Mouse (Mus musculus) C2C12 (cell line): ENCODE measurements around the gene Cfap44.

Source experiments
- CEBPB ChIP-seq: IDR thresholded peaks from one replicate; pipeline ENCODE4 v1.6.1; 2011; ENCODE audit warnings: low read depth, mild to moderate bottlenecking, control low read depth, moderate library complexity
- CTCF ChIP-seq: IDR thresholded peaks from one replicate; pipeline ENCODE4 v1.5.1; 2011; ENCODE audit not compliant: control insufficient read depth, insufficient read depth, insufficient read length
- MAX ChIP-seq: IDR thresholded peaks from one replicate; pipeline ENCODE4 v1.6.1; 2011; ENCODE audit warnings: mild to moderate bottlenecking, control low read depth
- MYOG ChIP-seq: IDR thresholded peaks from one replicate; pipeline ENCODE4 v1.6.1; 2011; ENCODE audit not compliant: control insufficient read depth, insufficient read length; ENCODE audit errors: extremely low read depth
- USF1 ChIP-seq: IDR thresholded peaks from one replicate; pipeline ENCODE4 v1.6.1; 2011; ENCODE audit warnings: low read depth, mild to moderate bottlenecking, control low read depth, moderate library complexity

DNA sequence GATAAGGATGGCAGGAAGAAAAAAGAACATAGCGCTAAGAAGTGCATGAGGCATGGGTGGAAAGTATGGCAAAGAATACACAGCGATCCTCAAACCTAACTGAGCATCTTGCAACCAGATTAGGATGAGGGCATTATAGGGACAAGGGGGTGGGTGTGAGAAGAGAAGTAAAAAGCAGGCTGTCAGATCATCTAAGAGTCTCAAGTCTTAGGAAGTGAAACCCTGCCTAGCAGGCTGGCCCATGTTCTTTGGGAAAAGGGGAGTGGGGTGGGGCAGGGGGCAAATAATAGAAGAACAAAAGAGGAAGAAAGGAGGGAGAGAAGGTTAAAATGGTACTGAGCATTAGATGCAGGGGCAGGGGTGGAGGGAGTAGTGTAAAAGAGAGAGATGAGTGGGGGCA is 64.2 kb downstream of the Cfap44 start:
- TF ChIP-seq CTCF, result no peak
- TF ChIP-seq CEBPB, result no peak
- no peak for TF ChIP-seq MAX
- no peak for TF ChIP-seq USF1
- no peak for TF ChIP-seq MYOG
